Mouse (Mus musculus) gastrocnemius, postnatal 36 days (tissue): Measurements from ENCODE around the gene Cd4. TPM values are rescaled to one million over a fixed set of nuclear protein-coding genes. Genes with fewer than 3 reads are reported as not detected.
A peak's percentile ranks its signal among the peaks of the same experiment; 100 is the strongest.
"Not testable (repeated sequence)": the region's sequence is repeated elsewhere in the genome, so short reads cannot be mapped to it uniquely, and the experiment has no call there.

Experiments
- DNase-seq, 2 experiments: peaks; one replicate each; pipeline ENCODE4 v3.0.0; 2022
- intact Hi-C: fragments of 180-260 bp; cut with DNase I; formaldehyde crosslinking; loops from one replicate; pipeline ENCODE4 v1.15.1; 2025
- total RNA-seq, 2 experiments: library from RNA; stranded (reverse); gene quantifications; 2 replicates each; pipeline ENCODE4 v1.2.3; 2021

Gene Cd4
- total RNA-seq, 2 experiments from 2014 or later: 2.8 TPM; not detected in 1

DNA sequence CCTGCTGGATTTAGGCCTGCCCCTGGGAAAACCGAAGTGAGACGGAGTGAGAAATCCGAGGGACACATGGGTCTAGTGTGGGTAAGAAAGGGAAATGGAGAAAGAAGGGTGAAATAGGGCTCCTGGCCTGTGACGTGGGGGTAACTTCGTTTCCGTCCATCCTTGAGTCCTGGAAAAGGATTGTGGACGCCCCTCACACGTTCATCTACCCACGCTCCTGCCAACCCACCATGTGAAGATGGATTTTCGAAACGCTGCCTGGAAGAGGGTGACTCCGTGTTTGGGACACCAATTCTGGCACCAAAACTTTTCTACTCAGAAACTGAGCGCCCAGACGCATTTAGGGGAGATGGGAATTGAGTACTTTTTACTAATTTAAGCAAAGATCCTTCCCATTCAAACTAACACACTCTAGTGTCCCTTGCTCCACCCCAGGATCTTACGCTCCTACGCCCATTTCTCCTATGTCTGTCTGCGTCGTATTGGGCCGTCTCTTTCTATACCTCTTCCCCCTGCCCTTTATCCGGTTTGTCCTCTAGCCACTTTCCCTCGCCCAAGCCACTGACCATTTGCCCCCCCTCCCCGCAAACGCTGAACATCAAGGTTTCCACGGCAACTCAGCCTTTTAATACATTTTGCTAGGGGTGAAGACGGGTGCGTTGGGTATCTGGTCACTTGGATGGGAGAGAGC, 30.0 kb downstream of the Cd4 start:
- no peak for DNase-seq
- intact Hi-C loops: loop anchor here (5.0 kb wide), 2 partner anchors 44 to 59 kb away; no protein-coding TSS in a partner anchor

GRCm38 (mm10) chr6:124856916-124857839, 30.8 kb downstream of the Cd4 start, which contains the start of gene P3h3:
Gene P3h3 (minus strand): TSS chr6:124857752.
- intact Hi-C loops: loop anchor here (5.0 kb wide), 2 partner anchors 45 to 60 kb away; no protein-coding TSS in a partner anchor
- DNase-seq: peak; percentile 69 to 73

- no peak for DNase-seq
- intact Hi-C loops: loop anchor here (5.0 kb wide), 2 partner anchors 46 to 61 kb away; no protein-coding TSS in a partner anchor
These were observed 31.7 kb downstream of the Cd4 start for GRCm38 (mm10) chr6:124856321-124856720.

- intact Hi-C loops: loop anchor here (5.0 kb wide), 2 partner anchors 48 to 63 kb away; no protein-coding TSS in a partner anchor
- DNase-seq: no peak
These were observed 33.4 kb downstream of the Cd4 start for GRCm38 (mm10) chr6:124854647-124855046.

DNA sequence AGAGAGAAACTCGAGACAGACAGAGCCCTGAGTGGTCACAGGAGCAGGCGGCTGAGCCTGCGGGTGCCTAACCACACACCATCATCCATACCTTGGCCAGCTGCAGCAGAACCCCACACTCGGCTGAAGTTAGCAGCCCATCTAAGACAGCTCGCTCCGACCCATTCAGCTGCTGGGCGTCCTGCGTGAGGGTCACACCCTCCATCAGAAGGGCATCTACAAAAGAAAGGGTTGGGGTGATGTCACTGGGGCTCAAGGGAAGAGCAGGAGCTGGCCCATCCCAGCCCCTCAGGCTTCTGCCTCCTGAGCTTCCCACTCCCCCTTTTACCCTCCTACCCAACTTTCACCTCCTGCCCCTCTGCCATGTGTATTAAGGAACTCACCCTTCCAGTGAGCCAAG, 37.5 kb downstream of the Cd4 start:
- intact Hi-C loops: no loop called here

GRCm38 (mm10) chr6:124847305-124847704, 40.7 kb downstream of the Cd4 start:
- intact Hi-C loops: no loop called here
- DNase-seq: peak; percentile 85 to 87

More for the DNA sequence above, 37.5 kb downstream of the Cd4 start:
- no peak for DNase-seq

GRCm38 (mm10) chr6:124840241-124841167, 47.5 kb downstream of the Cd4 start, which contains the start of gene Gnb3:
Gene Gnb3 (minus strand): TSS chr6:124840275.
- intact Hi-C loops: no loop called here
- no peak for DNase-seq

- DNase-seq: peak in 1 of 2 experiments; percentile 34
- intact Hi-C loops: no loop called here
These were observed 48.2 kb downstream of the Cd4 start for GRCm38 (mm10) chr6:124839805-124840204.

GRCm38 (mm10) chr6:124836411-124836810, 51.6 kb downstream of the Cd4 start:
- no peak for DNase-seq
- intact Hi-C loops: no loop called here

GRCm38 (mm10) chr6:124835531-124835930, 52.5 kb downstream of the Cd4 start:
- intact Hi-C loops: no loop called here
- no peak for DNase-seq

DNA sequence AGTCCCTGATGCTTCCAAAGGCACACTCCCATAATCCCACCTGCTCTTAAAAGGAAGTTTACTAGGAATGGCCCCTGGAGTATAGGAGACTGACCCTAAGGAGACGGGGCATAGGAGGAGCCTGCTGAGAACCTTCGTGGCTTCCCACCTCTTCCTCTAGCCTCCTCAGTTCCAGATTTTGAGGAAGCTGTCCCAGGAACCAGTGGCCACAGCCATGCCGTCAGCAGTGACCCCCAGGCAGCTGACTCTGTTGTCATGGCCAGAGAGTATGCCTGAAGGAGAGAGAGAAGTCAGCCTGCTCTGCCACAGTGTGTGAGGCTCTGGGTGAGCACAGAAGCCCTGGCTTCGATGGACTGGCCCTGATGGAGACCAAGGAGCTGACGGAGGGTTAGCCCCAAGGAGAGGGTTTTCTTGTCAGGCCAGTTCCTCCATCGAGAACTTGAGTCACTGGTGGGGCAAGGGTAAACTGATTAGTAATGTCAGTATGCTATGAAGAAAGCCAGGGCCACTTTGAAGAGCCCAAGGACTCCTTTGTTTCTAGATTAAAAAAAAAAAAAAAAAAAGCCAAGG, 53.4 kb downstream of the Cd4 start:
- no peak for DNase-seq
- intact Hi-C loops: no loop called here

GRCm38 (mm10) chr6:124831649-124832048, 56.4 kb downstream of the Cd4 start:
- no peak for DNase-seq
- intact Hi-C loops: no loop called here

DNA sequence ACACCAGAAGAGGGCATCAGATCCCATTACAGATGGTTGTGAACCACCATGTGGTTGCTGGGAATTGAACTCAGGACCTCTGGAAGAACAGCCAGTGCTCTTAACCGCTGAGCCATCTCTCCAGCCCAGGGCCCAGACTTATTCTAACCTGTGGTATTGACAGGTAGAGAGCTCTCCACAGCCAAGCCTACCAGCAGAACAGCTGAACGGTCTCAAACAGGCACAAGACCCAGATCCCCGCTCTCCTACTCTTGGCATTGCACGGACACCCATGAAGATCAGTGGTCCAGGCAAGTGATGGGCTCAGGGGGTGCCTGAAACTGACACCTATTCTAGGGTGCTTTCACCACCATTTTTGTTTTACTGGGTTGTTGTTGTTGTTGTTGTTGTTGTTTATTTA, 56.8 kb downstream of the Cd4 start:
- intact Hi-C loops, DNase-seq: not testable (repeated sequence)

DNA sequence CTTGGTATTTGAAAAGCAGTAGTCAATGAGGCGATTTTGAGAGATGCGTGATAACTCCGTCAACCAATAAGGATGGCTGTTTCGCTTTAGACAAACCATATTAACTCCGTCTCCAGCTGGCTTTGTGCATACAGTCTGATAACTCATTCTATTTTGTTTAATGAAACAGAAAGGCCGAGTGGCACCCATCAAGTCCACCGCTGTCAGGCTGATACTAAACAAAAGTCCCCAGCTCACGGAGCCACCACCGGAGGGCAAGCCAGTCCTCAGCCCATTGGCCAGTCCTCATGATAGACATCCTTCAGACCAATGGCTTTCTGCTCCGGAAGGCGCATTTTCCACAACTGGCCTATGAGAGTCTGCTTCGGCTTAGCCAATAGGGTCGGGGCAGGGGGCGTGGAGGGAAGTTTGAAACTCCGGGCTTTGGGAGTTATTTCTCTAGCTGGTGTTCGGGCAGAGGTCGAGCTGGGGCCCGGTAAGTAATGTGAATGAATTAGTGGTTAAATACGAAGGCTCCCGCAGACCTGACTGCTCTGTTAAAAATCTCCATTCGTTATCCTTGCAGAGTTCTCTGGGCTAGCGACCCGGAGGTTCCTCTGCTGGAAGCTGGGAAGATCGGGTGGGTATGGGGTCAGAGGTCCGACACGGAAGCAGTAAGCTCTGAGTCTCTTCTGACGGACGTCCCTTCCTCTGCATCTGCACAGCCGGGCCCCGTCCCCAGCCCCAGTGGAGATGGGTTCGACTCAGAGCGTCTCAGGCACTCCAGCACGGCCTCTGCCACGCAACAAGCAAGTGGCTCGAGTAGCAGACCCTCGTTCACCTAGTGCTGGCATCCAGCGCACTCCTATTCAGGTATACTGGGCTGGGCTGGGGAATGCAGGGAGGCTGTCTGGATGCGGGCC, 58.0 kb downstream of the Cd4 start:
- intact Hi-C loops: no loop called here
- peak; percentile 84 to 90 for DNase-seq

DNA sequence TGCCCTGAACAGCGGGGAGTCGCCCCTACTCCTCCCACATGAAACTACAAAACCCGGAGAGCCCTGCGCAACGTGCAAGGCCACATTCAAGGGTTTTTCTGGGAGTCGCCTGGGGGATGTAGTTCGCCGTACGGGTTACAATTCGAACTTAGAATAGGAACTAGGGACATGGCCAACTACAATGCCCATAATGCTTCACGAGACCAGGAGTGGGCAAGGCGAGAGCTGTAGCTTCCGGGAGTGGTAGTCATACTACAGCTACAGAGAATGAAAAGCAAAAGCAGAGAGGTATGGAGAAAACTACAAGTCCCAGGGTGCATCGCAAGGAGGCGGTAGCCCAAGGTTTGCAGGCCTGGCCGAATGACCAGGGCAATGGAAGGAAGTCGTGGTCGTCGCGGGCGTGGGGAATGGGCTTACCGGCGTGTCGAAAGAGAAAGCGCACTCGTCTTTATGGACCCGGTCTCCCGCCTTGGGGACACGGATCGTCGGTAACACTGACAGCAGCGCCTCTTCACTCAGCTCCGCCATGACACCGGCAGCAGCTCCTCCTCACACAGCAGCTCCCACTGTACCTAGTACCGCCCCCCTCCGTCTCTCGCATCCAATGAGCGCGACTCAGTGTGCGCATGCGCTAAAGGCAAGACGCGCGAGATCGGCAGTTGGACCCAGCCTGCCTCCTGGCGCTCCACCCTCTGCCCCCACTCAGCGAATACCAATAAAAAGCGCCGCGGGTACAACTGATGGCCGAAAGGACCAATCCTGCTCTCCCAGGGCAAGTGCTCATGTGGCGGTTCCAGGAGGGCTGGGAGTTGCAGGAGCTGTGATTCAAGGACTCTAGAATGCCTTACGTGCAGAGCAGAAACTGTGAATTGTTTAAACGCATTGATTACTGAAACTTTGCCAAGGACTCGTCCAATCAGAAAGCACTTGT, 58.9 kb downstream of the Cd4 start, which contains the start of the genes Usp5 and Cdca3:
Gene Usp5, minus strand, starts transcription at position 617 of the 931 bp plus-strand sequence.
Gene Cdca3, plus strand, starts transcription at position 680 of the 931 bp plus-strand sequence.
- intact Hi-C loops: no loop called here
- DNase-seq: peak; percentile 98

DNA sequence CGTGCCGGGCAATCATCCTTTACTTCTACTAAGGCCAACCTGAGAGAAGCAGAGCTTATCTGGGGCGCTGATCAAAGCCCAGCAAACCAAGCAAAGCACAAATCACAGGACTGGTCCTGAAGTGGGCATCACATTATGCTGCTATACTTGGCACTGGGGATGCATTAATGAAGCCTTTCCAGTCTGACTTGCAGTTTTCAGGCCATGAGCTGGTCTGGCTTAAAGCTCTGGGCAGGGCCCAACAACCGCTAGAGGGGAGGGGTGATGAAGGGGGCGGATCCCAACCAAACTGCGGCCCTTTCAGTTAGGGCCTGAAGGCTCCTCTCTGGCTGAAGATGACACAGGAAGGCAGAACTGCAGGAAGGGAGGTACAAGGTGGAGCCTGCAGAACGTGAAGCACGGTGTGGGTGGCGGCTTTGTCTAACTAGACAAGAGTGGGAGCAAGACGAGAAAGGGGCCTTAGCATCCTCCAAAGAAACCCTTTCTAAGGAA, 59.9 kb downstream of the Cd4 start:
- intact Hi-C loops: no loop called here
- no peak for DNase-seq

- DNase-seq: no peak
- intact Hi-C loops: no loop called here
These were observed 66.0 kb downstream of the Cd4 start for GRCm38 (mm10) chr6:124822049-124822448.
